Mouse (Mus musculus): Measurements from ENCODE around the gene Ybx2. TPM values are rescaled to one million over a fixed set of nuclear protein-coding genes. Genes with fewer than 3 reads are reported as not detected.
"Not testable (repeated sequence)": the region's sequence is repeated elsewhere in the genome, so short reads cannot be mapped to it uniquely, and the experiment has no call there.

Gene Ybx2
- total and polyA plus RNA-seq, 2 experiments from 2014 or later = 2.5 to 22.8 TPM

GRCm38 (mm10) chr11:69929712-69930111 lies 5.9 kb upstream of the Ybx2 start:
- DNase-seq (no peak), ATAC-seq (no peak)
- Histone ChIP-seq H3K9me3 (ENCODE audit: low read length) (no peaks in the 10 kb centered on the region), H3K27me3 (ENCODE audit: insufficient read depth, low read length) (no peaks in the 10 kb centered on the region), H3K9ac (no peak overlapping the region), H3K4me2 (ENCODE audit: low read depth) (no peak overlapping the region), H3K36me3 (ENCODE audit: insufficient read depth) (no peaks in the 10 kb centered on the region), H3K27ac (ENCODE audit: low read depth, low read length) (no peak overlapping the region), H3K4me3 (ENCODE audit: low read depth, low read length) (no peak overlapping the region), H3K4me1 (ENCODE audit: insufficient read depth) (no peaks in the 10 kb centered on the region)
- no peak for TF ChIP-seq CTCF (IDR thresholded peaks at IDR 0.05; ENCODE audit: low read depth)
- 82% methylated on average over 4 of the region's 4 CpGs for WGBS

- H3K9me3 ChIP-seq (ENCODE audit: low read length); H3K4me2 ChIP-seq (ENCODE audit: low read depth); DNase-seq; H3K9ac ChIP-seq; H3K4me3 ChIP-seq (ENCODE audit: low read depth, low read length); H3K27ac ChIP-seq (ENCODE audit: low read depth, low read length); ATAC-seq; H3K27me3 ChIP-seq (ENCODE audit: insufficient read depth, low read length); H3K36me3 ChIP-seq (ENCODE audit: insufficient read depth); H3K4me1 ChIP-seq (ENCODE audit: insufficient read depth): not testable (repeated sequence)
- 94% methylated on average over 8 of the region's 8 CpGs for WGBS
These were observed 5.4 kb upstream of the Ybx2 start for GRCm38 (mm10) chr11:69930176-69930575.

- Histone ChIP-seq H3K4me2 (ENCODE audit: low read depth) (no peak overlapping the region), H3K27ac (ENCODE audit: low read depth, low read length) (no peak overlapping the region), H3K9ac (no peak overlapping the region), H3K36me3 (ENCODE audit: insufficient read depth) (no peaks in the 10 kb centered on the region), H3K27me3 (ENCODE audit: insufficient read depth, low read length) (no peaks in the 10 kb centered on the region), H3K4me3 (ENCODE audit: low read depth, low read length) (no peak overlapping the region), H3K9me3 (ENCODE audit: low read length) (no peaks in the 10 kb centered on the region), H3K4me1 (ENCODE audit: insufficient read depth) (no peaks in the 10 kb centered on the region)
- WGBS = 71% methylated on average over 3 of the region's 3 CpGs
- DNase-seq (no peak), ATAC-seq (no peak)
- no peak for TF ChIP-seq CTCF (IDR thresholded peaks at IDR 0.05; ENCODE audit: low read depth)
These were observed 4.5 kb upstream of the Ybx2 start for GRCm38 (mm10) chr11:69930967-69931537.

DNA sequence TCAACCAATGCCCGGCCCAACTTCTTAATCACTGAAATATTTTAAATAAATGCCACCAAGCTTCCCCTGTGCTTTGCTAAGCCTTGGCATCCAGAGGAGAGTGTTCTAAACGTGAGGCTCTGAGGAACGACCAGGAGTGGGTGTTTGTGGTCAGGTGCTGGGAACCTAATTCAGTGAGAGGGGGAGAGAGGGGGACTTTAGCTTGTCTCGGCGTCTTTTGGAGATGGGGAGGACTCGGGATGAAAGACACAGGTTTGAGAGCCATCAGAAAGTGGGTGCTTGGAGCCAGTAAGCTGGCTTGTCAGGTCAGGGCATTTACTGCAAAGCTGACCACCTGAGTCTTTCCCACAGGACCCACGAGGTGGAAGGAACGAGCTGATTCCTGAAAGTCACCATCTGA lies 3.8 kb upstream of the Ybx2 start:
- Histone ChIP-seq H3K4me3 (ENCODE audit: low read depth, low read length) (no peak overlapping the region), H3K9me3 (ENCODE audit: low read length) (no peaks in the 10 kb centered on the region), H3K27me3 (ENCODE audit: insufficient read depth, low read length) (no peaks in the 10 kb centered on the region), H3K27ac (ENCODE audit: low read depth, low read length) (no peak overlapping the region), H3K36me3 (ENCODE audit: insufficient read depth) (no peaks in the 10 kb centered on the region), H3K9ac (no peak overlapping the region), H3K4me1 (ENCODE audit: insufficient read depth) (peaks cover 6% of the 10 kb centered on the region), H3K4me2 (ENCODE audit: low read depth) (no peak overlapping the region)
- 80% methylated on average over 8 of the region's 8 CpGs for WGBS
- ATAC-seq (no peak), DNase-seq (no peak)
- no peak for TF ChIP-seq CTCF (IDR thresholded peaks at IDR 0.05; ENCODE audit: low read depth)

GRCm38 (mm10) chr11:69932254-69932653 lies 3.3 kb upstream of the Ybx2 start:
- Histone ChIP-seq H3K27ac (ENCODE audit: low read depth, low read length) (no peak overlapping the region), H3K9ac (no peak overlapping the region), H3K36me3 (ENCODE audit: insufficient read depth) (no peaks in the 10 kb centered on the region), H3K27me3 (ENCODE audit: insufficient read depth, low read length) (no peaks in the 10 kb centered on the region), H3K4me1 (ENCODE audit: insufficient read depth) (peaks cover 8% of the 10 kb centered on the region), H3K9me3 (ENCODE audit: low read length) (no peaks in the 10 kb centered on the region), H3K4me3 (ENCODE audit: low read depth, low read length) (no peak overlapping the region), H3K4me2 (ENCODE audit: low read depth) (no peak overlapping the region)
- DNase-seq = no peak
- TF ChIP-seq CTCF (IDR thresholded peaks at IDR 0.05; ENCODE audit: low read depth) = 0 out of 2 replicates have a peak, but pooled peaks have one; percentile 32
- 30% methylated on average over 3 of the region's 3 CpGs for WGBS
- ATAC-seq = no peak

- Histone ChIP-seq H3K27me3 (ENCODE audit: insufficient read depth, low read length) (no peaks in the 10 kb centered on the region), H3K9me3 (ENCODE audit: low read length) (no peaks in the 10 kb centered on the region), H3K9ac (no peak overlapping the region), H3K4me1 (ENCODE audit: insufficient read depth) (peaks cover 8% of the 10 kb centered on the region), H3K36me3 (ENCODE audit: insufficient read depth) (no peaks in the 10 kb centered on the region), H3K4me2 (ENCODE audit: low read depth) (no peak overlapping the region), H3K4me3 (ENCODE audit: low read depth, low read length) (no peak overlapping the region), H3K27ac (ENCODE audit: low read depth, low read length) (no peak overlapping the region)
- TF ChIP-seq CTCF (IDR thresholded peaks at IDR 0.05; ENCODE audit: low read depth) = no peak
- DNase-seq (no peak), ATAC-seq (no peak)
- 82% methylated on average over 4 of the region's 4 CpGs for WGBS
These were observed 2.5 kb upstream of the Ybx2 start for GRCm38 (mm10) chr11:69933066-69933465.

- ATAC-seq = peak; percentile 74
- 1% methylated on average over 18 of the region's 18 CpGs for WGBS
- Histone ChIP-seq H3K36me3 (ENCODE audit: insufficient read depth) (no peaks in the 10 kb centered on the region), H3K9ac (no peak overlapping the region), H3K27me3 (ENCODE audit: insufficient read depth, low read length) (no peaks in the 10 kb centered on the region), H3K4me1 (ENCODE audit: insufficient read depth) (peaks cover 8% of the 10 kb centered on the region), H3K9me3 (ENCODE audit: low read length) (no peaks in the 10 kb centered on the region), H3K27ac (ENCODE audit: low read depth, low read length) (no peak overlapping the region), H3K4me2 (ENCODE audit: low read depth) (peak overlapping the region; percentile 13; the same call in 1 of the 2 replicates), H3K4me3 (ENCODE audit: low read depth, low read length) (no peak overlapping the region)
- peak; percentile 91 for DNase-seq
- peak; percentile 90 for TF ChIP-seq CTCF (IDR thresholded peaks at IDR 0.05; ENCODE audit: low read depth)
These were observed 1.4 kb upstream of the Ybx2 start for GRCm38 (mm10) chr11:69934169-69934568.
